Mouse (Mus musculus): Measurements from ENCODE around the gene Selplg.

DNA sequence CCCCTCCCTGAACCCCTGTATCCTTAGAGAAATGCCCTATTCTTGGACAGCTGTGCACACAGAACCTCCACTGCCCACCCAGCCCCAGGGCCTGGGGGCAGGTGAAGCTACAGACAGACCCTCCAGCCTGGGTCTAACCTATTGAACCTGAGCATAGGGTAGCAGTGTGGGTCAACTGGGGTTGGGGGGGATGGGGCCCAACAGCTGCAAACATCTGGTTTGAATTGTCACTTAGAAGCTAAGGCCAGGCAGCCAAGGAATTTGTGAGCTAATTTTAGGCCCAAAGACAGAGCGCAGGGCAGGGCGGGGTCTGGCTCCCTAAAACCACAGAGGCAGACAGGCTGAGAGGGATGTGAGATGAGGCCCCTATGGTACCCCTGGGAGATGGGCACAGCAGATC is 24.3 kb downstream of the Selplg start:
- TF ChIP-seq E2F4 (IDR thresholded peaks at IDR 0.05; ENCODE audit: insufficient read depth), result no peak
- no peak for TF ChIP-seq POLR2A (IDR thresholded peaks at IDR 0.05; ENCODE audit: insufficient read length, low read depth)
- TF ChIP-seq CEBPB (IDR thresholded peaks at IDR 0.05; ENCODE audit: insufficient read depth, poor library complexity, severe bottlenecking), result no peak

Measured in myocyte (in vitro differentiated cells).